Mouse (Mus musculus): ENCODE measurements at regions not wholly inside any gene's neighbourhood (a gene's known extent, or its start where the extent isn't known, plus 50 kb on each side); places are given as distances from the start of the nearest gene placed in this dataset.

DNA sequence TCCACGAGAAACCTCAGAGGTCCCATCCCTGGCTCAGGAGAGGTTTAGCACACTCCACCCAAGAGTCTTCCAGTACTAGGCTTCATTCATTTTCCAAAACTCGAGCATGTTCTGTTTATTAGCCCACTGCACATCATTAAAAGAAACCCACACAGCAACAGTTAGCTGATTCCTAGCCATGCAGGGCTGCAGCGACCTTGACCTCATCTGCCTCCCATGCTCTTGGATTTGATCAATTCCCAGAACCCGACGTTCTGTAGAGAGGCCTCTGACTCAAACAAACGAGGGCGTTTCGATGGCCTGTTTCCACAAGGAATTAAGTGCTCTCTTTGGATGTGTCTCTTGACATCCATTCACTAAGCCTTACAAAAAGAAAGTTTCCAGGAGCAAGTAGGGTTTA is 294.9 kb downstream of the Lyplal1 start:
- no peak for TF ChIP-seq POLR2A (IDR thresholded peaks at IDR 0.05; ENCODE audit: low read depth, low read length)
- TF ChIP-seq CTCF (conservative IDR thresholded peaks at IDR 0.05; ENCODE audit: insufficient read depth, insufficient read length, low read depth, low read length), result no peak

Measured in kidney, adult 2 months (tissue).